Mouse (Mus musculus): Measurements from ENCODE around the gene Decr2. TPM values are rescaled to one million over a fixed set of nuclear protein-coding genes. Genes with fewer than 3 reads are reported as not detected.

Gene Decr2
- total RNA-seq, 1 experiment: 12.6 TPM

DNA sequence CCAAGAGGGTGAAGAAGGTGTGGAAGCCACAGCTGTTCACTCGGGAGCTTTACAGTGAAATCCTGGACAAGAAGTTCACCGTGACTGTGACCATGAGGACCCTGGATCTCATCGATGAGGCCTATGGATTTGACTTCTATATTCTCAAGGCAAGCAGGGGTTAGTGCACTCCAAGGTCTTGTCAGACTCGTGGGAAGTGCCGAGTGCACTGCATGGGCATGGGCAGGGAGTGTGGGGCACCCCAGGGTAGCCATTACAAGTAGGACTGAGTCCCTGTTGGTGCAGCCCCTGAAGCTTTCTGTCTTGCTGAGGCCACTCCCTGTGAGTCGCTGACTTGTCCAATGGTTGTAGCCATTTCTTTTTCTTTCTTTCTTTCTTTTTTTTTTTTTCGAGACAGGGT, 34.4 kb upstream of the Decr2 start:
- in situ Hi-C loops (cut with MboI; ENCODE audit: low sequenced_read_pairs in 2 of 2, unreplicated experiment in 2 of 2): no loop called here
- peaks cover 0 to 16% of the 10 kb centered on the region in 2 experiments; a peak in 1 of 4 replicates for H3K4me1 ChIP-seq (ENCODE audit: control insufficient read depth in 2 of 2, insufficient read depth in 2 of 2, low read length in 2 of 2, poor library complexity in 1 of 2)
- H3K4me3 ChIP-seq (ENCODE audit: insufficient read depth in 1 of 2, low read depth in 1 of 2, low read length in 2 of 2, poor library complexity in 1 of 2, severe bottlenecking in 1 of 2): peak overlapping the region; percentile 90 to 92
- peaks cover 59% of the 10 kb centered on the region for H3K36me3 ChIP-seq (ENCODE audit: control insufficient read depth, insufficient read depth, low read length, poor library complexity, severe bottlenecking)
- no peak for DNase-seq (ENCODE audit: low read depth, low spot score)
- no peak overlapping the region for H3K27ac ChIP-seq (ENCODE audit: insufficient read depth, low read depth, low read length, poor library complexity, severe bottlenecking)
- peak overlapping the region; percentile 88 for H3K9ac ChIP-seq (ENCODE audit: insufficient read depth, low read depth, low read length, poor library complexity, severe bottlenecking)
- H3K9me3 ChIP-seq (ENCODE audit: control insufficient read depth, insufficient read depth, low read depth, low read length): no peaks in the 10 kb centered on the region
- TF ChIP-seq HCFC1 (IDR thresholded peaks at IDR 0.05; ENCODE audit: borderline replicate concordance, insufficient read depth, low read length): no peak
- no peak for TF ChIP-seq MAFK (IDR thresholded peaks at IDR 0.05; ENCODE audit: insufficient read depth, low read depth, low read length)
- no peak for TF ChIP-seq ZNF384 (IDR thresholded peaks at IDR 0.05; ENCODE audit: low read depth, low read length)
- no peak for TF ChIP-seq ZC3H11A (IDR thresholded peaks at IDR 0.05; ENCODE audit: borderline replicate concordance, low read depth, low read length)
- TF ChIP-seq CHD2 (IDR thresholded peaks at IDR 0.05; ENCODE audit: low read depth, low read length): no peak

DNA sequence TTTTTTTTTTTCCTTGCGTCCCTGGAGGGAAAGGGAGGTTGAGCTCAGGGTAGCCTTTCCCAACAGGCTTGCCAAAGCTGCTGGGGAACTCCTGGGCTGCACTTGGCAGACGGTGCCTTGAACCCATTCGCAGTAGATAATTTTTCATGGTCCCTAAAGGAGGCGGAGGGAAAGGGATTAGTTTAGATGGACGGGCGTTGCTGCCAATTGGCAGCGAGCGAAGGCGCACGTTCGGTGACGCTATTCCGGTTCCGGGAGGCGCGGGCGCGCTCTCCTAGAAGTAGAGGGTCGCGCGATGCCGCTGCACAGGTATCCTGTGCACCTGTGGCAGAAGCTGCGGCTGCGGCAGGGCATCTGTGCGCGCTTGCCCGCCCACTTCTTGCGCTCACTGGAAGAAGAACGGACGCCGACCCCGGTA, 33.1 kb upstream of the Decr2 start, which contains the start of gene Mrpl28:
Mrpl28 (plus strand) TSS at position 234 of the 418 bp plus-strand sequence.
- peak within 1 kb of the TSS; percentile 24 for H3K27ac ChIP-seq (ENCODE audit: insufficient read depth, low read depth, low read length, poor library complexity, severe bottlenecking)
- peaks cover 0 to 18% of the 10 kb centered on the region in 2 experiments; a peak in 1 of 4 replicates for H3K4me1 ChIP-seq (ENCODE audit: control insufficient read depth in 2 of 2, insufficient read depth in 2 of 2, low read length in 2 of 2, poor library complexity in 1 of 2)
- in situ Hi-C loops (cut with MboI; ENCODE audit: low sequenced_read_pairs in 2 of 2, unreplicated experiment in 2 of 2): no loop called here
- peaks cover 63% of the 10 kb centered on the region for H3K36me3 ChIP-seq (ENCODE audit: control insufficient read depth, insufficient read depth, low read length, poor library complexity, severe bottlenecking)
- DNase-seq (ENCODE audit: low read depth, low spot score): peak; percentile 98
- H3K9ac ChIP-seq (ENCODE audit: insufficient read depth, low read depth, low read length, poor library complexity, severe bottlenecking): peak within 1 kb of the TSS; percentile 88
- H3K9me3 ChIP-seq (ENCODE audit: control insufficient read depth, insufficient read depth, low read depth, low read length): no peaks in the 10 kb centered on the region
- peak within 1 kb of the TSS; percentile 90 to 92 for H3K4me3 ChIP-seq (ENCODE audit: insufficient read depth in 1 of 2, low read depth in 1 of 2, low read length in 2 of 2, poor library complexity in 1 of 2, severe bottlenecking in 1 of 2)
- TF ChIP-seq MAFK (IDR thresholded peaks at IDR 0.05; ENCODE audit: insufficient read depth, low read depth, low read length) (no peak), ZC3H11A (IDR thresholded peaks at IDR 0.05; ENCODE audit: borderline replicate concordance, low read depth, low read length) (no peak), CHD2 (IDR thresholded peaks at IDR 0.05; ENCODE audit: low read depth, low read length) (peak; percentile 88; the same call in 1 of the 2 replicates), HCFC1 (IDR thresholded peaks at IDR 0.05; ENCODE audit: borderline replicate concordance, insufficient read depth, low read length) (peak; percentile 73; the same call in 1 of the 2 replicates), ZNF384 (IDR thresholded peaks at IDR 0.05; ENCODE audit: low read depth, low read length) (peak; percentile 71; the same call in 1 of the 2 replicates)

DNA sequence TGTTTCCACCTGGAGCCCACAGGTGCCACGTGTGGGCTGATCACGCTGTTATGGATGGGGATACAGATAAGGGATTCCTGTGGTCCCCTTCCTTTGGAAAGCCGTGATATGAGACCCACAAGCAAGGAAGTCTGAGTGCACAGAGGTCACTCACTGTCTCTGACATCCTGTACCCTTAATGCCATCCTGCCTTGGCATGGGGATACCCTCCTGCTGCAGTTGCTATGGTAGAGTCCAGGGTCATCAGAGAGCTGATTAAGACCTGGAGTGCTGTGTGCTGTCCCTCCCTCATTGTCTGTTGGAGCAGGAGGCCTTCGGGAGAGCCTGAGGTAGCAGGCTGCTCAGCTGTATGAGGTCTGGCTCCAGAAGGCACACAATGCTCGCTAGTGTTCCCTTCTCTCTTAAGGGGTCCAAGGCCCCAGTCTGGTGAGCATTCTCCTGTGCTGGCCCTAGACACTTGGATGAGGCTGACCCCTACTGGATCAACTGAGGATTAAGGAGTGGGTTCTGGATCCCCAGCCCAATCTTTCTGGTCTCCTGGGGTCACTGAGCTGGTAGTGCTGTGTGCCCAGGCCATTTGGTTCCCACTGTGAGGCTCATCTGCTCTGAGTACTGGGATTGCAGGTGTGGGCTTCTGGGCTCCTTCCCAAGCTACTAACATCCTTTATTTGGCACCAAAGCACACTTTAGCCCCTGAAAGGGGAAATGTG, 32.4 kb upstream of the Decr2 start:
- TF ChIP-seq ZC3H11A (IDR thresholded peaks at IDR 0.05; ENCODE audit: borderline replicate concordance, low read depth, low read length) (no peak), MAFK (IDR thresholded peaks at IDR 0.05; ENCODE audit: insufficient read depth, low read depth, low read length) (no peak), CHD2 (IDR thresholded peaks at IDR 0.05; ENCODE audit: low read depth, low read length) (no peak)
- in situ Hi-C loops (cut with MboI; ENCODE audit: low sequenced_read_pairs in 2 of 2, unreplicated experiment in 2 of 2): no loop called here
- peaks cover 0 to 18% of the 10 kb centered on the region in 2 experiments; a peak in 1 of 4 replicates for H3K4me1 ChIP-seq (ENCODE audit: control insufficient read depth in 2 of 2, insufficient read depth in 2 of 2, low read length in 2 of 2, poor library complexity in 1 of 2)
- H3K9ac ChIP-seq (ENCODE audit: insufficient read depth, low read depth, low read length, poor library complexity, severe bottlenecking): no peak overlapping the region
- H3K4me3 ChIP-seq (ENCODE audit: insufficient read depth in 1 of 2, low read depth in 1 of 2, low read length in 2 of 2, poor library complexity in 1 of 2, severe bottlenecking in 1 of 2): no peak overlapping the region
- peaks cover 70% of the 10 kb centered on the region for H3K36me3 ChIP-seq (ENCODE audit: control insufficient read depth, insufficient read depth, low read length, poor library complexity, severe bottlenecking)
- H3K27ac ChIP-seq (ENCODE audit: insufficient read depth, low read depth, low read length, poor library complexity, severe bottlenecking): no peak overlapping the region
- DNase-seq (ENCODE audit: low read depth, low spot score): no peak
- no peaks in the 10 kb centered on the region for H3K9me3 ChIP-seq (ENCODE audit: control insufficient read depth, insufficient read depth, low read depth, low read length)

DNA sequence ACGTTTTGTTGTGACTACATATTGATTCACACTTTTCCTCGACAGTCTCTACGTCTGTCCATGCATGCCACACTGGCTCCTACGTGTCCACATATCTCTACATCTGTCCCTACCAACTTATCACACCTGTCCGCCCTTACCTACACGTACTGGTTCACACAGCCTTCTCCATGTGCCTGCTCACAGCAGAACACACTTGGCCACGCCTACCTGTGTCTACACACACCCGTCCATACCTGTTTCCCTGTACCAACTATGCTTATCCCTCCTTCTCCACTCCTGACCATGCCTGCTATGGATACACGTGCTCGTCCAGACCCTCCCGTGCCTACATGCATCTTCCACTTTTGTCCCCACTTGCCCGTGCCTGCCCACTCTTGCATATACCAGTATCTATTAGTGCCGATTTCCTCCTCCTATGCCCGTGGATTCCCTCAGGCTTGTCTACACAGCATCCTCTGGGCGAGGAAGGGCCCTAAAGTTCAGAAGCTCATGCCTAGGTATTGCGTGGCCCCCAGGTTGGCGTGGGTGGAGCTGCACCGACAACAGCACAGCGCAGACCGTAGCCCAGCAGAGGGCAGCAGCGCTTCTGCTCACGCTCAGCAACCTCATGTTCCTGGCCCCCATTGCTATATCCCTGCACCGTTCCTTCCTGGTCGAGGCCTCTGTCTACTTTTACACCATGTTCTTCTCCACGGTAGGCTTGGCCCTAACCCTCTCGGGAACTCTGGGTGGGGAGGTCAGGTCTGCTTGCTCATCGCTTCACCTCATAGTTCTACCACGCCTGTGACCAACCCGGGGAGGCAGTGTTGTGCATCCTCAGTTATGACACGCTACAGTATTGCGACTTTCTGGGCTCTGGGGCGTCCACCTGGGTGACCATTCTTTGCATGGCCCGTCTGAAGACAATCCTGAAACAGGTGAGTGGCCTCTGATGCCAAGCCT, 29.9 kb upstream of the Decr2 start:
- H3K27ac ChIP-seq (ENCODE audit: insufficient read depth, low read depth, low read length, poor library complexity, severe bottlenecking): no peak overlapping the region
- peaks cover 60% of the 10 kb centered on the region for H3K36me3 ChIP-seq (ENCODE audit: control insufficient read depth, insufficient read depth, low read length, poor library complexity, severe bottlenecking)
- no peak overlapping the region for H3K9ac ChIP-seq (ENCODE audit: insufficient read depth, low read depth, low read length, poor library complexity, severe bottlenecking)
- H3K9me3 ChIP-seq (ENCODE audit: control insufficient read depth, insufficient read depth, low read depth, low read length): no peaks in the 10 kb centered on the region
- peaks cover 0 to 31% of the 10 kb centered on the region in 2 experiments; a peak in 2 of 4 replicates for H3K4me1 ChIP-seq (ENCODE audit: control insufficient read depth in 2 of 2, insufficient read depth in 2 of 2, low read length in 2 of 2, poor library complexity in 1 of 2)
- in situ Hi-C loops (cut with MboI; ENCODE audit: low sequenced_read_pairs in 2 of 2, unreplicated experiment in 2 of 2): no loop called here
- H3K4me3 ChIP-seq (ENCODE audit: insufficient read depth in 1 of 2, low read depth in 1 of 2, low read length in 2 of 2, poor library complexity in 1 of 2, severe bottlenecking in 1 of 2): no peak overlapping the region
- no peak for TF ChIP-seq CHD2 (IDR thresholded peaks at IDR 0.05; ENCODE audit: low read depth, low read length)
- no peak for TF ChIP-seq HCFC1 (IDR thresholded peaks at IDR 0.05; ENCODE audit: borderline replicate concordance, insufficient read depth, low read length)
- no peak for TF ChIP-seq MAFK (IDR thresholded peaks at IDR 0.05; ENCODE audit: insufficient read depth, low read depth, low read length)
- no peak for TF ChIP-seq ZNF384 (IDR thresholded peaks at IDR 0.05; ENCODE audit: low read depth, low read length)
- TF ChIP-seq ZC3H11A (IDR thresholded peaks at IDR 0.05; ENCODE audit: borderline replicate concordance, low read depth, low read length): no peak
- no peak for DNase-seq (ENCODE audit: low read depth, low spot score)

All from ES-E14 (cell line).